Mouse (Mus musculus): ENCODE results near the gene Timd2. TPM values are rescaled to one million over a fixed set of nuclear protein-coding genes. Genes with fewer than 3 reads are reported as not detected.
"Not testable (repeated sequence)": the region's sequence is repeated elsewhere in the genome, so short reads cannot be mapped to it uniquely, and the experiment has no call there.

Gene Timd2
- polyA plus RNA-seq (2014; fragmentation: Nextera tagmentation; extraction: Ambion mirVana): 0.10 and 0.42 TPM in 2 replicates

GRCm38 (mm10) chr11:46706664-46707356 is at the start of gene Timd2:
Gene Timd2 (minus strand): TSS chr11:46707061.
- ATAC-seq (ENCODE audit: low read depth): no peak
- Histone ChIP-seq H3K4me3 (ENCODE audit: low read depth, low read length) (no peak within 1 kb of the TSS), H3K36me3 (ENCODE audit: control insufficient read depth, insufficient read depth, low read length) (no peaks in the 10 kb centered on the region), H3K9ac (ENCODE audit: low read depth, low read length) (no peak within 1 kb of the TSS), H3K4me2 (ENCODE audit: low read depth, low read length) (no peak within 1 kb of the TSS), H3K27me3 (replicated peaks; ENCODE audit: control insufficient read depth, insufficient read depth, low read length) (no peaks in the 10 kb centered on the region), H3K9me3 (ENCODE audit: control insufficient read depth, low read length) (no peaks in the 10 kb centered on the region), H3K27ac (replicated peaks; ENCODE audit: low read depth, low read length) (no peak within 1 kb of the TSS), H3K4me1 (ENCODE audit: control insufficient read depth, insufficient read depth, low read length) (no peaks in the 10 kb centered on the region)
- DNase-seq (ENCODE audit: low spot score): no peak
- WGBS: 59% methylated on average over 6 of the region's 6 CpGs

- not testable (repeated sequence) for H3K4me1 ChIP-seq (ENCODE audit: control insufficient read depth, insufficient read depth, low read length); H3K4me2 ChIP-seq (ENCODE audit: low read depth, low read length); H3K9me3 ChIP-seq (ENCODE audit: control insufficient read depth, low read length); H3K36me3 ChIP-seq (ENCODE audit: control insufficient read depth, insufficient read depth, low read length); H3K9ac ChIP-seq (ENCODE audit: low read depth, low read length); ATAC-seq (ENCODE audit: low read depth); DNase-seq (ENCODE audit: low spot score); H3K4me3 ChIP-seq (ENCODE audit: low read depth, low read length); H3K27me3 ChIP-seq (replicated peaks; ENCODE audit: control insufficient read depth, insufficient read depth, low read length); H3K27ac ChIP-seq (replicated peaks; ENCODE audit: low read depth, low read length)
- 84% methylated on average over 6 of the region's 6 CpGs for WGBS
Measured at GRCm38 (mm10) chr11:46755714-46756113, 48.9 kb upstream of the Timd2 start.

- no peaks in the 10 kb centered on the region for H3K36me3 ChIP-seq (ENCODE audit: control insufficient read depth, insufficient read depth, low read length)
- no peak for ATAC-seq (ENCODE audit: low read depth)
- no peak overlapping the region for H3K4me2 ChIP-seq (ENCODE audit: low read depth, low read length)
- H3K9me3 ChIP-seq (ENCODE audit: control insufficient read depth, low read length): no peaks in the 10 kb centered on the region
- H3K27me3 ChIP-seq (replicated peaks; ENCODE audit: control insufficient read depth, insufficient read depth, low read length): no peaks in the 10 kb centered on the region
- H3K4me1 ChIP-seq (ENCODE audit: control insufficient read depth, insufficient read depth, low read length): no peaks in the 10 kb centered on the region
- no peak overlapping the region for H3K27ac ChIP-seq (replicated peaks; ENCODE audit: low read depth, low read length)
- DNase-seq (ENCODE audit: low spot score): no peak
- no peak overlapping the region for H3K4me3 ChIP-seq (ENCODE audit: low read depth, low read length)
- WGBS: 85% methylated on average over 4 of the region's 4 CpGs
- H3K9ac ChIP-seq (ENCODE audit: low read depth, low read length): no peak overlapping the region
Measured at GRCm38 (mm10) chr11:46754669-46755068, 47.8 kb upstream of the Timd2 start.

GRCm38 (mm10) chr11:46753662-46754061 is 46.8 kb upstream of the Timd2 start:
- no peak for DNase-seq (ENCODE audit: low spot score)
- Histone ChIP-seq H3K36me3 (ENCODE audit: control insufficient read depth, insufficient read depth, low read length) (no peaks in the 10 kb centered on the region), H3K27me3 (replicated peaks; ENCODE audit: control insufficient read depth, insufficient read depth, low read length) (no peaks in the 10 kb centered on the region), H3K9me3 (ENCODE audit: control insufficient read depth, low read length) (no peaks in the 10 kb centered on the region), H3K4me1 (ENCODE audit: control insufficient read depth, insufficient read depth, low read length) (no peaks in the 10 kb centered on the region), H3K9ac (ENCODE audit: low read depth, low read length) (no peak overlapping the region), H3K27ac (replicated peaks; ENCODE audit: low read depth, low read length) (no peak overlapping the region), H3K4me2 (ENCODE audit: low read depth, low read length) (no peak overlapping the region), H3K4me3 (ENCODE audit: low read depth, low read length) (no peak overlapping the region)
- WGBS: 48% methylated on average over 2 of the region's 2 CpGs
- ATAC-seq (ENCODE audit: low read depth): no peak

- ATAC-seq (ENCODE audit: low read depth): no peak
- DNase-seq (ENCODE audit: low spot score): no peak
Measured at GRCm38 (mm10) chr11:46747996-46748395, 41.1 kb upstream of the Timd2 start.

GRCm38 (mm10) chr11:46741716-46742115 is 34.9 kb upstream of the Timd2 start:
- no peaks in the 10 kb centered on the region for H3K27me3 ChIP-seq (replicated peaks; ENCODE audit: control insufficient read depth, insufficient read depth, low read length)
- ATAC-seq (ENCODE audit: low read depth) (no peak), DNase-seq (ENCODE audit: low spot score) (no peak)
- no peaks in the 10 kb centered on the region for H3K9me3 ChIP-seq (ENCODE audit: control insufficient read depth, low read length)
- H3K4me1 ChIP-seq (ENCODE audit: control insufficient read depth, insufficient read depth, low read length): no peaks in the 10 kb centered on the region
- WGBS: 75% methylated on average over 3 of the region's 3 CpGs
- no peak overlapping the region for H3K4me2 ChIP-seq (ENCODE audit: low read depth, low read length)
- H3K36me3 ChIP-seq (ENCODE audit: control insufficient read depth, insufficient read depth, low read length): no peaks in the 10 kb centered on the region
- H3K4me3 ChIP-seq (ENCODE audit: low read depth, low read length): no peak overlapping the region
- H3K27ac ChIP-seq (replicated peaks; ENCODE audit: low read depth, low read length): no peak overlapping the region
- H3K9ac ChIP-seq (ENCODE audit: low read depth, low read length): no peak overlapping the region

More at GRCm38 (mm10) chr11:46747996-46748395, 41.1 kb upstream of the Timd2 start:
- Histone ChIP-seq H3K4me1 (ENCODE audit: control insufficient read depth, insufficient read depth, low read length) (no peaks in the 10 kb centered on the region), H3K9me3 (ENCODE audit: control insufficient read depth, low read length) (no peaks in the 10 kb centered on the region), H3K36me3 (ENCODE audit: control insufficient read depth, insufficient read depth, low read length) (no peaks in the 10 kb centered on the region), H3K4me2 (ENCODE audit: low read depth, low read length) (no peak overlapping the region), H3K27ac (replicated peaks; ENCODE audit: low read depth, low read length) (no peak overlapping the region), H3K4me3 (ENCODE audit: low read depth, low read length) (no peak overlapping the region), H3K9ac (ENCODE audit: low read depth, low read length) (no peak overlapping the region), H3K27me3 (replicated peaks; ENCODE audit: control insufficient read depth, insufficient read depth, low read length) (no peaks in the 10 kb centered on the region)
- WGBS: 49% methylated on average over 2 of the region's 2 CpGs

- Histone ChIP-seq H3K27me3 (replicated peaks; ENCODE audit: control insufficient read depth, insufficient read depth, low read length) (no peaks in the 10 kb centered on the region), H3K4me1 (ENCODE audit: control insufficient read depth, insufficient read depth, low read length) (no peaks in the 10 kb centered on the region), H3K4me2 (ENCODE audit: low read depth, low read length) (no peak overlapping the region), H3K36me3 (ENCODE audit: control insufficient read depth, insufficient read depth, low read length) (no peaks in the 10 kb centered on the region), H3K9me3 (ENCODE audit: control insufficient read depth, low read length) (no peaks in the 10 kb centered on the region), H3K4me3 (ENCODE audit: low read depth, low read length) (no peak overlapping the region), H3K27ac (replicated peaks; ENCODE audit: low read depth, low read length) (no peak overlapping the region), H3K9ac (ENCODE audit: low read depth, low read length) (no peak overlapping the region)
- 71% methylated on average over 4 of the region's 4 CpGs for WGBS
- ATAC-seq (ENCODE audit: low read depth): no peak
- DNase-seq (ENCODE audit: low spot score): no peak
Measured at GRCm38 (mm10) chr11:46740886-46741285, 34.0 kb upstream of the Timd2 start.

GRCm38 (mm10) chr11:46739501-46739900 is 32.6 kb upstream of the Timd2 start:
- ATAC-seq (ENCODE audit: low read depth): no peak
- H3K9ac ChIP-seq (ENCODE audit: low read depth, low read length): no peak overlapping the region
- H3K9me3 ChIP-seq (ENCODE audit: control insufficient read depth, low read length): no peaks in the 10 kb centered on the region
- H3K4me1 ChIP-seq (ENCODE audit: control insufficient read depth, insufficient read depth, low read length): no peaks in the 10 kb centered on the region
- 82% methylated on average over 4 of the region's 4 CpGs for WGBS
- no peak for DNase-seq (ENCODE audit: low spot score)
- H3K4me3 ChIP-seq (ENCODE audit: low read depth, low read length): no peak overlapping the region
- H3K36me3 ChIP-seq (ENCODE audit: control insufficient read depth, insufficient read depth, low read length): no peaks in the 10 kb centered on the region
- H3K4me2 ChIP-seq (ENCODE audit: low read depth, low read length): no peak overlapping the region
- no peak overlapping the region for H3K27ac ChIP-seq (replicated peaks; ENCODE audit: low read depth, low read length)
- no peaks in the 10 kb centered on the region for H3K27me3 ChIP-seq (replicated peaks; ENCODE audit: control insufficient read depth, insufficient read depth, low read length)

GRCm38 (mm10) chr11:46735076-46735475 is 28.2 kb upstream of the Timd2 start, which contains the start of gene Havcr1:
Gene Havcr1 (plus strand): TSS chr11:46735080.
- H3K4me1 ChIP-seq (ENCODE audit: control insufficient read depth, insufficient read depth, low read length); DNase-seq (ENCODE audit: low spot score); ATAC-seq (ENCODE audit: low read depth); H3K27ac ChIP-seq (replicated peaks; ENCODE audit: low read depth, low read length); H3K36me3 ChIP-seq (ENCODE audit: control insufficient read depth, insufficient read depth, low read length); H3K4me2 ChIP-seq (ENCODE audit: low read depth, low read length); H3K4me3 ChIP-seq (ENCODE audit: low read depth, low read length); H3K9me3 ChIP-seq (ENCODE audit: control insufficient read depth, low read length); H3K9ac ChIP-seq (ENCODE audit: low read depth, low read length); H3K27me3 ChIP-seq (replicated peaks; ENCODE audit: control insufficient read depth, insufficient read depth, low read length): not testable (repeated sequence)
- WGBS: 94% methylated on average over 1 of the region's 1 CpGs

Measured in embryonic facial prominence, embryonic 14.5 days (tissue).